Comparison of ENCODE assay signal across 8 mouse cellular contexts in the genomic region with DNA sequence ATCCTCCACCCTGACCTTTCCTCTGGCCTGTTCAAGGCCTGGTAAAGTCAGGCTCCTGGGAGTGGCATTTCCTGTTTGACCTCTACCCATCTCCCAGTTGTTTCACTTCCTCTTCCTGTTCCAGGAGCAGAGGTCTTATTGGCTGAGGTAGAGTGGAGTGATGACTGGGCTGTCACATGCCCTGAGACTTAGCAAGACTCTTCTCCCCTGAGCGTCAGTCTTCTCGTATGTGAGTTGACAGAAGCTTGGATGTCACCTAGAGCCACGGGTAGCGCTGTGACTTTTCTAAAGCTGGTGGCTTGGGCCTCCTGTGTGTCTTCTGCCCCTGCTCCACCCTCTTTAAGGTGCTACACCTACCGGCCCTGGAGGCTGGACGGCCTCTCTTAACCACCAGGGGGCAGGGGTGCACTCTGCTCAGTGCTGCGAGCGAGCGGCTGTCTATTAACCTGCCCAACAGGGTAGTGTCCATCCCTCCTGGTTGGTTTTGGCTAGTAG. TPM values are rescaled to one million over a fixed set of nuclear protein-coding genes. Genes with fewer than 3 reads are reported as not detected.
DNase-seq lines count a peak whose midpoint lies in the region; ATAC-seq and TF ChIP-seq lines count a peak whose summit lies in the region.

No protein-coding gene starts in this region.

- H3K4me1 ChIP-seq in heart, embryonic 10.5 days, result peaks cover 31% of the 10 kb centered on the region
- peaks cover 9% of the 10 kb centered on the region for H3K4me1 ChIP-seq in lung, embryonic 14.5 days (ENCODE audit: insufficient read depth)

- H3K27ac ChIP-seq in heart, embryonic 10.5 days, result no peak overlapping the region
- no peak overlapping the region for H3K27ac ChIP-seq in lung, embryonic 14.5 days (ENCODE audit: low read depth)

- H3K9me3 ChIP-seq in heart, embryonic 10.5 days, result no peaks in the 10 kb centered on the region
- H3K9me3 ChIP-seq in lung, embryonic 14.5 days (ENCODE audit: low read depth, low read length), result no peaks in the 10 kb centered on the region

- H3K4me3 ChIP-seq in heart, embryonic 10.5 days, result no peak overlapping the region
- no peak overlapping the region for H3K4me3 ChIP-seq in lung, embryonic 14.5 days (ENCODE audit: low read depth, low read length)

- peak; percentile 61 for ATAC-seq in common myeloid progenitor, adult 5-6 weeks (replicated peaks; ENCODE audit: low read depth, poor library complexity, severe bottlenecking)
- ATAC-seq in lung, embryonic 14.5 days (ENCODE audit: insufficient read depth), result peak; percentile 42; the same call in 1 of the 2 replicates

- DNase-seq in CD4-positive, CD25-positive, alpha-beta regulatory T cell, adult 2 months (ENCODE audit: low read depth, low spot score), result peak; percentile 85
- peak; percentile 75 for DNase-seq in T-cell, adult 2 months (ENCODE audit: low spot score)
- DNase-seq in heart, embryonic 10.5 days (ENCODE audit: low spot score), result peak; percentile 87
- peak; percentile 83 for DNase-seq in kidney, postnatal 14 days
- peak; percentile 79 for DNase-seq in lung, embryonic 14.5 days
- peak; percentile 67 for DNase-seq in retina, postnatal 1 day
- peak; percentile 87 for DNase-seq in thymus, postnatal 4 days

- H3K4me2 ChIP-seq in lung, embryonic 14.5 days, result no peak overlapping the region

- peaks cover 25% of the 10 kb centered on the region for H3K36me3 ChIP-seq in heart, embryonic 10.5 days
- peaks cover 19% of the 10 kb centered on the region for H3K36me3 ChIP-seq in lung, embryonic 14.5 days (ENCODE audit: insufficient read depth)

- peak; percentile 88 for TF ChIP-seq CTCF in lung, embryonic 14.5 days (IDR thresholded peaks at IDR 0.05; ENCODE audit: low read depth)

- H3K27me3 ChIP-seq in heart, embryonic 10.5 days (ENCODE audit: insufficient read depth, poor library complexity, severe bottlenecking), result peaks cover 23% of the 10 kb centered on the region; the same call in 1 of the 2 replicates
- H3K27me3 ChIP-seq in lung, embryonic 14.5 days (ENCODE audit: insufficient read depth, low read length), result no peaks in the 10 kb centered on the region

- no peak overlapping the region for H3K9ac ChIP-seq in lung, embryonic 14.5 days

- WGBS in heart, embryonic 10.5 days, result 18% methylated on average over 9 of the region's 9 CpGs
- WGBS in lung, embryonic 14.5 days, result 19% methylated on average over 9 of the region's 9 CpGs

RNA-seq across cellular contexts. Expression of gene Dnajc7, which starts 6.8 kb away (rescaled TPM):
- 91.4 and 211 TPM in 2 replicates for total RNA-seq in common myeloid progenitor, adult 5-6 weeks (2017)
- polyA plus RNA-seq in heart, embryonic 10.5 days (2016; fragmentation: Nextera tagmentation; extraction: Ambion mirVana), result 194 and 211 TPM in 2 replicates
- 71.6 and 79.4 TPM in 2 replicates for polyA plus RNA-seq in lung, embryonic 14.5 days (2014; fragmentation: Nextera tagmentation; extraction: Ambion mirVana)

RNA-seq across cellular contexts. Expression of gene Nkiras2, which starts 7.7 kb away (rescaled TPM):
- total RNA-seq in common myeloid progenitor, adult 5-6 weeks (2017), result 14.0 and 16.2 TPM in 2 replicates
- polyA plus RNA-seq in heart, embryonic 10.5 days (2016; fragmentation: Nextera tagmentation; extraction: Ambion mirVana), result 67.4 and 67.9 TPM in 2 replicates
- 60.3 and 65.4 TPM in 2 replicates for polyA plus RNA-seq in lung, embryonic 14.5 days (2014; fragmentation: Nextera tagmentation; extraction: Ambion mirVana)

RNA-seq across cellular contexts. Expression of gene Cnp, which starts 52.0 kb away (rescaled TPM):
- 34.8 and 36.4 TPM in 2 replicates for total RNA-seq in common myeloid progenitor, adult 5-6 weeks (2017)
- 16.3 and 20.0 TPM in 2 replicates for polyA plus RNA-seq in heart, embryonic 10.5 days (2016; fragmentation: Nextera tagmentation; extraction: Ambion mirVana)
- polyA plus RNA-seq in lung, embryonic 14.5 days (2014; fragmentation: Nextera tagmentation; extraction: Ambion mirVana), result 24.4 and 25.4 TPM in 2 replicates
